Mouse (Mus musculus) ES-Bruce4 (cell line): ENCODE data around the gene Ifnb1. TPM values are rescaled to one million over a fixed set of nuclear protein-coding genes. Genes with fewer than 3 reads are reported as not detected.

Experiments
- H3K27ac ChIP-seq: 2 replicates; pipeline ENCODE4 v1.5.1; 2012; ENCODE audit warnings: low read length, inconsistent platforms; ENCODE audit not compliant: insufficient read depth
- H3K27me3 ChIP-seq: 2 replicates; pipeline ENCODE4 v1.6.1; 2012; ENCODE audit warnings: mild to moderate bottlenecking, low read length, inconsistent platforms; ENCODE audit not compliant: control insufficient read depth, poor library complexity, insufficient read depth, severe bottlenecking
- H3K36me3 ChIP-seq: 2 replicates; pipeline ENCODE4 v1.6.1; 2012; ENCODE audit warnings: inconsistent platforms, mild to moderate bottlenecking, low read length, moderate library complexity; ENCODE audit not compliant: control insufficient read depth, poor library complexity, insufficient read depth, severe bottlenecking
- H3K4me1 ChIP-seq: one replicate; pipeline ENCODE4 v1.8.1; 2011; ENCODE audit warnings: low read length; ENCODE audit not compliant: control insufficient read depth, insufficient read depth
- H3K4me3 ChIP-seq: 2 replicates; pipeline ENCODE4 v1.5.1; 2011; ENCODE audit warnings: low read depth, mild to moderate bottlenecking, low read length
- H3K9ac ChIP-seq: 2 replicates; pipeline ENCODE4 v1.6.1; 2012; ENCODE audit warnings: low read depth, mild to moderate bottlenecking, inconsistent platforms; ENCODE audit not compliant: poor library complexity, severe bottlenecking
- H3K9me3 ChIP-seq: replicated peaks from 2 replicates; pipeline ENCODE4 v1.6.1; 2012; ENCODE audit warnings: mild to moderate bottlenecking, low read length, inconsistent platforms; ENCODE audit not compliant: control insufficient read depth, poor library complexity, insufficient read depth, severe bottlenecking
- CTCF ChIP-seq: IDR thresholded peaks from one replicate; pipeline ENCODE4 v1.8.1; 2011; ENCODE audit warnings: low read depth, low read length
- EP300 ChIP-seq: IDR thresholded peaks from 2 replicates; pipeline ENCODE4 v1.6.1; 2011; ENCODE audit warnings: low read depth, low read length; ENCODE audit not compliant: insufficient read depth
- POLR2A ChIP-seq: IDR thresholded peaks from one replicate; pipeline ENCODE4 v1.8.1; 2011; ENCODE audit warnings: low read length; ENCODE audit not compliant: insufficient read depth
- polyA plus RNA-seq: library from polyadenylated mRNA; stranded (reverse); fragments of >200 nt; gene quantifications from 2 replicates; pipeline ENCODE4 v1.2.4, GENCODE M21; 2011; ENCODE audit warnings: low read depth; ENCODE audit not compliant: missing spikeins, insufficient read depth, insufficient read length

The Ifnb1 gene
- polyA plus RNA-seq, 1 experiment = not detected

DNA sequence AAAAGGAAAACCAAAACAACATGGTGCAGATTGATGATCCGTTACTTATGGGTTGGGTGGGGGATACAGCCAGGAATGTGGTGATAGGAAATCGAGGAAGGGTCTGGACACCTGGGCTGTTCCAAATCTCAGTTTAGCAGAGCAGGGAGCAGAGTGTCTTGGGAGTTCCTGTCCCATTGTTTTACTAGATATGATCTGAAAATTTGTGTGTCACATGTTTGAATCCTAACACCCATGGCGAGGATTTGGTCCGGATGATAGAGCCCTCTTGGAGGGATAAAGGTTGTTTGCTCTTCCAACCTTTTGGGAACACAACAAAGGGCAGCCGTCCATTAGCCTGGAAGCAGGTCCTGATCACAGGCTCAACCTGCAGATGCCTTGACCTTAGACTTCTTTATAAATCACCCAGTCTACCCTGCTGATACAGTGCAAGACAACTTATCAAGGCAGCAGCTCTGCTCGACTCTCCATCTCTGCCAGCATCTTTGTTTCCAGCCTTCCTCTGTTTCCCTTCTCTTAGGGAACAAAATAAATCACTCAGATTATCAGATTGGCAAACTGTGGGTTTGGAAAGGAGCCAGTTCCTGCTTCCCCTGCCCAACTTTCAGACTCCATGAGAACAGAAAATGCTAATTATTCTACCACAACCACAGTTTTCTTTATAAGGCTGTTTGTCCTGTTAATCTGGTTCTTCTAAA, 26.1 kb downstream of the Ifnb1 start:
- no peaks in the 10 kb centered on the region for H3K4me1 ChIP-seq
- H3K36me3 ChIP-seq = no peaks in the 10 kb centered on the region
- no peak overlapping the region for H3K9ac ChIP-seq
- no peak overlapping the region for H3K27ac ChIP-seq
- no peaks in the 10 kb centered on the region for H3K27me3 ChIP-seq
- H3K9me3 ChIP-seq = no peaks in the 10 kb centered on the region
- TF ChIP-seq CTCF (no peak), POLR2A (no peak), EP300 (no peak)
- H3K4me3 ChIP-seq = no peak overlapping the region

GRCm38 (mm10) chr4:88489622-88490021, 33.0 kb downstream of the Ifnb1 start:
- Histone ChIP-seq H3K4me3 (no peak overlapping the region), H3K27me3 (no peaks in the 10 kb centered on the region), H3K4me1 (no peaks in the 10 kb centered on the region), H3K36me3 (no peaks in the 10 kb centered on the region), H3K9ac (no peak overlapping the region), H3K9me3 (no peaks in the 10 kb centered on the region), H3K27ac (no peak overlapping the region)
- no peak for TF ChIP-seq EP300
- no peak for TF ChIP-seq CTCF
- TF ChIP-seq POLR2A = no peak

DNA sequence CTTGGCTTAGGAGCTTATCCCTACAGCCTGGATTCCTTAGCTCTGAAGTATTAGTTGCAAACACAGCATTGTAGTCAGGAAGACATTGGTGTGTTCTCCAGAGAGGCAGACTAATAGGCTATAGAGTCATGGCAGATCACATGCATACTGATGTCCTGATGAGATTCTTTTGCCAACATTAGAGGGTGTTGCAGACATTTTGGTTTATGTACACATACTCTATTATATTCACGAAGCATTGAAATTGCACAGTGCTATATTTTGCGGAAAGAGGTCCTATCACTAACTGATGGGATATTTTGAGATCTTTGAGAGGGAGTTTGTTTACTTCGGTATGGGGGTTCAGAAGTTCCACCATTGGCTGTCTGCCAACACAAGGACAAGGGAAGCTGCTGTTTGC, 34.5 kb downstream of the Ifnb1 start:
- Histone ChIP-seq H3K27me3 (no peaks in the 10 kb centered on the region), H3K36me3 (no peaks in the 10 kb centered on the region), H3K9me3 (no peaks in the 10 kb centered on the region), H3K27ac (no peak overlapping the region), H3K9ac (no peak overlapping the region), H3K4me1 (no peaks in the 10 kb centered on the region), H3K4me3 (no peak overlapping the region)
- TF ChIP-seq CTCF (no peak), EP300 (no peak), POLR2A (no peak)

GRCm38 (mm10) chr4:88480130-88480529, 42.4 kb downstream of the Ifnb1 start:
- TF ChIP-seq POLR2A = no peak
- TF ChIP-seq EP300 = no peak
- no peak for TF ChIP-seq CTCF
- no peak overlapping the region for H3K9ac ChIP-seq
- H3K27me3 ChIP-seq = no peaks in the 10 kb centered on the region
- no peaks in the 10 kb centered on the region for H3K36me3 ChIP-seq
- no peaks in the 10 kb centered on the region for H3K9me3 ChIP-seq
- no peak overlapping the region for H3K27ac ChIP-seq
- no peak overlapping the region for H3K4me3 ChIP-seq
- no peaks in the 10 kb centered on the region for H3K4me1 ChIP-seq

GRCm38 (mm10) chr4:88478809-88479186, 43.8 kb downstream of the Ifnb1 start:
- Histone ChIP-seq H3K9me3 (no peaks in the 10 kb centered on the region), H3K4me3 (no peak overlapping the region), H3K9ac (no peak overlapping the region), H3K36me3 (no peaks in the 10 kb centered on the region), H3K27me3 (no peaks in the 10 kb centered on the region), H3K27ac (no peak overlapping the region), H3K4me1 (no peaks in the 10 kb centered on the region)
- TF ChIP-seq POLR2A (no peak), EP300 (no peak), CTCF (no peak)

- H3K4me3 ChIP-seq = no peak overlapping the region
- no peak overlapping the region for H3K9ac ChIP-seq
- no peaks in the 10 kb centered on the region for H3K4me1 ChIP-seq
- H3K27ac ChIP-seq = no peak overlapping the region
- no peaks in the 10 kb centered on the region for H3K27me3 ChIP-seq
- TF ChIP-seq CTCF = no peak
- TF ChIP-seq EP300 = no peak
- no peak for TF ChIP-seq POLR2A
- no peaks in the 10 kb centered on the region for H3K9me3 ChIP-seq
- H3K36me3 ChIP-seq = no peaks in the 10 kb centered on the region
These were observed 44.3 kb downstream of the Ifnb1 start for GRCm38 (mm10) chr4:88478177-88478808.
